Mouse (Mus musculus) limb, embryonic 14.5 days (tissue): ENCODE data around the gene Rnf126. TPM values are rescaled to one million over a fixed set of nuclear protein-coding genes. Genes with fewer than 3 reads are reported as not detected.

Experiments used
- ATAC-seq: fragments of 200-750 bp; cut with Nextera tagmentation; 2 replicates; pipeline ENCODE4 v1.8.0; 2017; ENCODE audit warnings: low read depth, moderate number of reproducible peaks, moderate TSS enrichment; ENCODE audit not compliant: low FRiP score
- DNase-seq: peaks from one replicate; pipeline ENCODE4 v3.0.0-alpha.2; 2015; ENCODE audit warnings: low spot score
- H3K27ac ChIP-seq: fragments of 300-500 bp; sonication (generic); replicated peaks from 2 replicates; pipeline ENCODE4 v1.5.1; 2014; ENCODE audit warnings: low read depth, mild to moderate bottlenecking, low read length, moderate library complexity, mixed read lengths
- H3K27me3 ChIP-seq: fragments of 300-500 bp; sonication (generic); 2 replicates; pipeline ENCODE4 v1.6.1; 2014; ENCODE audit warnings: low read length, mixed read lengths; ENCODE audit not compliant: control insufficient read depth, insufficient read depth
- H3K36me3 ChIP-seq: fragments of 300-500 bp; sonication (generic); 2 replicates; pipeline ENCODE4 v1.6.1; 2014; ENCODE audit warnings: mild to moderate bottlenecking, low read length, moderate library complexity, mixed read lengths; ENCODE audit not compliant: control insufficient read depth, insufficient read depth
- H3K4me1 ChIP-seq: fragments of 300-500 bp; sonication (generic); 2 replicates; pipeline ENCODE4 v1.6.1; 2014; ENCODE audit warnings: antibody characterized with exemption, low read length, mixed read lengths; ENCODE audit not compliant: control insufficient read depth, insufficient read depth
- H3K4me2 ChIP-seq: fragments of 300-500 bp; sonication (generic); replicated peaks from 2 replicates; pipeline ENCODE4 v1.6.1; 2014; ENCODE audit warnings: low read depth, mild to moderate bottlenecking, low read length, moderate library complexity; ENCODE audit not compliant: severe bottlenecking
- H3K4me3 ChIP-seq: fragments of 300-500 bp; sonication (generic); replicated peaks from 2 replicates; pipeline ENCODE4 v1.5.1; 2014; ENCODE audit warnings: low read length
- H3K9ac ChIP-seq: fragments of 300-500 bp; sonication (generic); 2 replicates; pipeline ENCODE4 v1.6.1; 2014; ENCODE audit warnings: mild to moderate bottlenecking, low read depth, low read length, moderate library complexity; ENCODE audit not compliant: severe bottlenecking
- H3K9me3 ChIP-seq: fragments of 300-500 bp; sonication (generic); 2 replicates; pipeline ENCODE4 v1.6.1; 2016; ENCODE audit warnings: low read length; ENCODE audit not compliant: control insufficient read depth
- POLR2A ChIP-seq: fragments of 200-500 bp; IDR thresholded peaks from 2 replicates; pipeline ENCODE4 v1.8.0; 2012; ENCODE audit warnings: inconsistent platforms, mild to moderate bottlenecking, moderate library complexity, borderline replicate concordance; ENCODE audit not compliant: insufficient read depth, insufficient read length; ENCODE audit errors: extremely low read depth
- WGBS: fragments of 180-500 bp; shearing (Covaris S2); extraction: QIAGEN DNeasy Blood & Tissue Kit; methylation state at CpG from one replicate; pipeline ENCODE4 v1.1.7; 2014; 5-methylcytosine and 5-hydroxymethylcytosine counted together
- polyA plus RNA-seq, 2 experiments: library from polyadenylated mRNA; depleted of rRNA in 1 of 2; stranded (reverse) in 1 of 2; unstranded in 1 of 2; fragments of >200 nt; fragmentation: Nextera tagmentation in 1 of 2; extraction: Ambion mirVana in 1 of 2; gene quantifications; 2 replicates each; pipeline versions ENCODE4 v1.2.1 to v1.2.3; 2012 to 2014

Rnf126 gene
- polyA plus RNA-seq (2012; rRNA removed) (176 and 229 TPM in 2 replicates), polyA plus RNA-seq (2014; fragmentation: Nextera tagmentation; extraction: Ambion mirVana) (100 and 103 TPM in 2 replicates)

- Histone ChIP-seq H3K36me3 (peaks cover 12% of the 10 kb centered on the region), H3K27me3 (no peaks in the 10 kb centered on the region), H3K9me3 (no peaks in the 10 kb centered on the region), H3K9ac (peak within 1 kb of the TSS; percentile 95), H3K27ac (peak within 1 kb of the TSS; percentile 90), H3K4me3 (peak within 1 kb of the TSS; percentile 97), H3K4me2 (peak within 1 kb of the TSS; percentile 67), H3K4me1 (peaks cover 15% of the 10 kb centered on the region)
- DNase-seq, result peak; percentile 98
- ATAC-seq, result peak; percentile 91
- TF ChIP-seq POLR2A, result 0 out of 2 replicates have a peak, but pooled peaks have one; percentile 39
- under 1% methylated on average over 59 of the region's 101 CpGs for WGBS
Observed at GRCm38 (mm10) chr10:79766508-79767325, at the start of gene Rnf126. Gene Rnf126 (minus strand): TSS chr10:79766952.

- H3K9me3 ChIP-seq, result no peaks in the 10 kb centered on the region
- ATAC-seq, result no peak
- WGBS, result 89% methylated on average over 12 of the region's 12 CpGs
- H3K9ac ChIP-seq, result no peak overlapping the region
- TF ChIP-seq POLR2A, result no peak
- H3K4me2 ChIP-seq, result no peak overlapping the region
- no peaks in the 10 kb centered on the region for H3K27me3 ChIP-seq
- peaks cover 1% of the 10 kb centered on the region; the same call in 1 of the 2 replicates for H3K4me1 ChIP-seq
- H3K27ac ChIP-seq, result no peak overlapping the region
- DNase-seq, result no peak
- peaks cover 62% of the 10 kb centered on the region for H3K36me3 ChIP-seq
- H3K4me3 ChIP-seq, result no peak overlapping the region
Observed at GRCm38 (mm10) chr10:79815671-79816494, 49.1 kb upstream of the Rnf126 start.

- Histone ChIP-seq H3K27me3 (no peaks in the 10 kb centered on the region), H3K4me2 (no peak overlapping the region), H3K4me3 (no peak overlapping the region), H3K4me1 (no peaks in the 10 kb centered on the region), H3K36me3 (peaks cover 64% of the 10 kb centered on the region), H3K9ac (no peak overlapping the region), H3K27ac (no peak overlapping the region), H3K9me3 (no peaks in the 10 kb centered on the region)
- no peak for DNase-seq
- no peak for ATAC-seq
- 88% methylated on average over 5 of the region's 5 CpGs for WGBS
- no peak for TF ChIP-seq POLR2A
Observed at GRCm38 (mm10) chr10:79814271-79814842, 47.6 kb upstream of the Rnf126 start.

GRCm38 (mm10) chr10:79811736-79812637, 45.2 kb upstream of the Rnf126 start:
- no peak overlapping the region for H3K27ac ChIP-seq
- no peaks in the 10 kb centered on the region for H3K27me3 ChIP-seq
- WGBS, result 28% methylated on average over 15 of the region's 15 CpGs
- TF ChIP-seq POLR2A, result no peak
- H3K4me3 ChIP-seq, result no peak overlapping the region
- peaks cover 67% of the 10 kb centered on the region for H3K36me3 ChIP-seq
- ATAC-seq, result 0 out of 2 replicates have a peak, but pooled peaks have one; percentile 34
- peak; percentile 68 for DNase-seq
- no peaks in the 10 kb centered on the region for H3K4me1 ChIP-seq
- no peak overlapping the region for H3K9ac ChIP-seq
- H3K4me2 ChIP-seq, result no peak overlapping the region
- no peaks in the 10 kb centered on the region for H3K9me3 ChIP-seq
